Mouse (Mus musculus): Measurements from ENCODE around the gene Sfxn5. TPM values are rescaled to one million over a fixed set of nuclear protein-coding genes. Genes with fewer than 3 reads are reported as not detected.
A peak's percentile ranks its signal among the peaks of the same experiment; 100 is the strongest.

The Sfxn5 gene
- polyA plus RNA-seq, 1 experiment from 2014 or later = 5.6 TPM

GRCm38 (mm10) chr6:85334851-85335250 is 1.6 kb upstream of the Sfxn5 start:
- H3K9ac ChIP-seq (ENCODE audit: low read depth, low read length) = no peak overlapping the region
- no peak overlapping the region for H3K4me3 ChIP-seq (ENCODE audit: low read depth, low read length)
- no peak overlapping the region for H3K4me2 ChIP-seq
- 72% methylated on average over 5 of the region's 5 CpGs for WGBS (ENCODE audit: insufficient replicate concordance)
- no peaks in the 10 kb centered on the region for H3K4me1 ChIP-seq (ENCODE audit: control insufficient read depth, insufficient read depth, low read length)
- no peak overlapping the region for H3K27ac ChIP-seq (ENCODE audit: low read depth, low read length)
- peaks cover 4% of the 10 kb centered on the region; the same call in 1 of the 2 replicates for H3K36me3 ChIP-seq (ENCODE audit: control insufficient read depth, insufficient read depth, low read length)
- no peak for ATAC-seq (replicated peaks; ENCODE audit: insufficient number of reproducible peaks, low FRiP score, low TSS enrichment)
- peaks cover 11% of the 10 kb centered on the region for H3K27me3 ChIP-seq (ENCODE audit: control insufficient read depth, insufficient read depth, low read length)
- no peaks in the 10 kb centered on the region for H3K9me3 ChIP-seq (replicated peaks; ENCODE audit: control insufficient read depth, low read length)

DNA sequence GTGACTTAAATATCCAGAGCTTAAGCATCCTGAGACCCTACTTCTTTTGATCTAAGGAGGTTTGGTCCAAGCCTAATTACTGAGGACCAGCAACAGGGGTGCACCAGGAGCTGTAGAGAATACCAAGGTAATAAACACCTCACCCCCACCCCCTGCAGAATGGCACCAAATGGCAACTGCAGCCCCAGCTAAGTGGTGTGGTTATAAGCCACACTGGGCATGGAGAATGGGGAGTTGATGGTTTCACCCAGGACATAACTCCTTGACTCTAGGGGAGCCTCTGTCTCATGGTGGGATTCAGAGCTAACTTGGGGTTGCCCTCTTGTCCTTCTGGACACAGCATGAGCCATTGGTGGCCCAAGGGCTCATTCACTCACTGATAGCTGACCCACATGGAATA is 1.0 kb upstream of the Sfxn5 start:
- no peak for ATAC-seq (replicated peaks; ENCODE audit: insufficient number of reproducible peaks, low FRiP score, low TSS enrichment)
- H3K4me3 ChIP-seq (ENCODE audit: low read depth, low read length) = no peak overlapping the region
- peaks cover 8% of the 10 kb centered on the region for H3K27me3 ChIP-seq (ENCODE audit: control insufficient read depth, insufficient read depth, low read length)
- H3K36me3 ChIP-seq (ENCODE audit: control insufficient read depth, insufficient read depth, low read length) = peaks cover 4% of the 10 kb centered on the region; the same call in 1 of the 2 replicates
- no peaks in the 10 kb centered on the region for H3K9me3 ChIP-seq (replicated peaks; ENCODE audit: control insufficient read depth, low read length)
- no peak overlapping the region for H3K9ac ChIP-seq (ENCODE audit: low read depth, low read length)
- no peaks in the 10 kb centered on the region for H3K4me1 ChIP-seq (ENCODE audit: control insufficient read depth, insufficient read depth, low read length)
- peak overlapping the region; percentile 100; the same call in 1 of the 2 replicates for H3K4me2 ChIP-seq
- no peak overlapping the region for H3K27ac ChIP-seq (ENCODE audit: low read depth, low read length)

DNA sequence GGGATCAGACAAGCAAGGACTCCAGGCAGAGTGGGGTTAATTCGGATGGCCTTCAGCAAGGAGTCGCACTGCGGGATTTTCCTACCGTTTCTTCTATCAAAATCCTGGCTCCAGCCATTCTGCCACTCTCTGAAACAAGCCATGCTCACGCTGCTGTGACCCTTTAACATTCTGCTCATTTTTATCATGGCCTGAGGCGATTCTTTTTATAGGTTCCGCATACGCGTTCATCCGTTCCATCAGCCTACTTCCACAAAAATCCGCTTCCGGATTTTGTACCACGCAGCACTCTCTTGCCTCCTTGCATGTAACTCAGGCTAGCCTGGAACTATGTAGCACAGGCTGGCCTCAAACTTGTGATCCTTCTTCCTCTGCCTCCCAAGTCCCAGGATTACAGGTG is 510 bp upstream of the Sfxn5 start:
- Histone ChIP-seq H3K4me1 (ENCODE audit: control insufficient read depth, insufficient read depth, low read length) (no peaks in the 10 kb centered on the region), H3K9ac (ENCODE audit: low read depth, low read length) (peak overlapping the region; percentile 64), H3K27ac (ENCODE audit: low read depth, low read length) (no peak overlapping the region; the same call in 1 of the 2 replicates), H3K9me3 (replicated peaks; ENCODE audit: control insufficient read depth, low read length) (no peaks in the 10 kb centered on the region), H3K36me3 (ENCODE audit: control insufficient read depth, insufficient read depth, low read length) (peaks cover 4% of the 10 kb centered on the region; the same call in 1 of the 2 replicates), H3K4me3 (ENCODE audit: low read depth, low read length) (peak overlapping the region; percentile 69), H3K27me3 (ENCODE audit: control insufficient read depth, insufficient read depth, low read length) (peaks cover 8% of the 10 kb centered on the region), H3K4me2 (peak overlapping the region; percentile 100)
- no peak for ATAC-seq (replicated peaks; ENCODE audit: insufficient number of reproducible peaks, low FRiP score, low TSS enrichment)
- 2% methylated on average over 13 of the region's 13 CpGs for WGBS (ENCODE audit: insufficient replicate concordance)

GRCm38 (mm10) chr6:85332351-85332999 is 747 bp downstream of the Sfxn5 start:
- peaks cover 4% of the 10 kb centered on the region; the same call in 1 of the 2 replicates for H3K36me3 ChIP-seq (ENCODE audit: control insufficient read depth, insufficient read depth, low read length)
- under 1% methylated on average over 41 of the region's 41 CpGs for WGBS (ENCODE audit: insufficient replicate concordance)
- H3K4me1 ChIP-seq (ENCODE audit: control insufficient read depth, insufficient read depth, low read length) = no peaks in the 10 kb centered on the region
- no peaks in the 10 kb centered on the region for H3K9me3 ChIP-seq (replicated peaks; ENCODE audit: control insufficient read depth, low read length)
- H3K9ac ChIP-seq (ENCODE audit: low read depth, low read length) = peak overlapping the region; percentile 79
- peak overlapping the region; percentile 100 for H3K4me2 ChIP-seq
- ATAC-seq (replicated peaks; ENCODE audit: insufficient number of reproducible peaks, low FRiP score, low TSS enrichment) = peak; percentile 36; the same call in 1 of the 2 replicates
- H3K27ac ChIP-seq (ENCODE audit: low read depth, low read length) = no peak overlapping the region
- peaks cover 8% of the 10 kb centered on the region for H3K27me3 ChIP-seq (ENCODE audit: control insufficient read depth, insufficient read depth, low read length)
- H3K4me3 ChIP-seq (ENCODE audit: low read depth, low read length) = peak overlapping the region; percentile 69

DNA sequence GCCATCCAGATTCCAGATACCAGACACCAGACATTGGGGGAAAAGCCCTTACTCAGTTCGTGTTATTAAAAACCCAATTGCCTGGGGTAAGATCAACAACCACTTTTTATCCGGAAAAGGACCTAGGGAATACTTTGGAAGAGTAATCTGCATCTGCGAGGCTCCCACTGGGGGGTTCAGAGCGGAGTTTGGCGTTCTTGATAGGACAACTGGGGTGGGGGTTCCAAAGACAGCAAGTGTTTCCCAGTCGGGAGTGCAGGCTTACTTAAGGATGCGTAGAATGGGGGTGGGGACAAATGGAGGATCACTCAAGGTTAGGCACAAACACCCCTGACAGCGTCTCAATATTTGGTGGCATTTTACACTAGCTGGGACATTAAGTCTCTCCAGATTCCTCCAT is 1.5 kb downstream of the Sfxn5 start:
- WGBS (ENCODE audit: insufficient replicate concordance) = 11% methylated on average over 8 of the region's 8 CpGs
- Histone ChIP-seq H3K4me2 (peak overlapping the region; percentile 100), H3K9ac (ENCODE audit: low read depth, low read length) (no peak overlapping the region), H3K27me3 (ENCODE audit: control insufficient read depth, insufficient read depth, low read length) (peaks cover 4% of the 10 kb centered on the region), H3K4me1 (ENCODE audit: control insufficient read depth, insufficient read depth, low read length) (no peaks in the 10 kb centered on the region), H3K27ac (ENCODE audit: low read depth, low read length) (no peak overlapping the region), H3K4me3 (ENCODE audit: low read depth, low read length) (peak overlapping the region; percentile 69), H3K36me3 (ENCODE audit: control insufficient read depth, insufficient read depth, low read length) (peaks cover 1% of the 10 kb centered on the region; the same call in 1 of the 2 replicates), H3K9me3 (replicated peaks; ENCODE audit: control insufficient read depth, low read length) (no peaks in the 10 kb centered on the region)
- ATAC-seq (replicated peaks; ENCODE audit: insufficient number of reproducible peaks, low FRiP score, low TSS enrichment) = no peak

GRCm38 (mm10) chr6:85331221-85331735 is 1.9 kb downstream of the Sfxn5 start:
- Histone ChIP-seq H3K27ac (ENCODE audit: low read depth, low read length) (no peak overlapping the region), H3K4me2 (no peak overlapping the region), H3K9ac (ENCODE audit: low read depth, low read length) (no peak overlapping the region), H3K4me3 (ENCODE audit: low read depth, low read length) (no peak overlapping the region), H3K9me3 (replicated peaks; ENCODE audit: control insufficient read depth, low read length) (no peaks in the 10 kb centered on the region), H3K27me3 (ENCODE audit: control insufficient read depth, insufficient read depth, low read length) (peaks cover 4% of the 10 kb centered on the region), H3K4me1 (ENCODE audit: control insufficient read depth, insufficient read depth, low read length) (no peaks in the 10 kb centered on the region), H3K36me3 (ENCODE audit: control insufficient read depth, insufficient read depth, low read length) (no peaks in the 10 kb centered on the region)
- no peak for ATAC-seq (replicated peaks; ENCODE audit: insufficient number of reproducible peaks, low FRiP score, low TSS enrichment)
- 39% methylated on average over 6 of the region's 6 CpGs for WGBS (ENCODE audit: insufficient replicate concordance)

- Histone ChIP-seq H3K4me2 (no peak overlapping the region), H3K27me3 (ENCODE audit: control insufficient read depth, insufficient read depth, low read length) (peaks cover 4% of the 10 kb centered on the region), H3K36me3 (ENCODE audit: control insufficient read depth, insufficient read depth, low read length) (no peaks in the 10 kb centered on the region), H3K9me3 (replicated peaks; ENCODE audit: control insufficient read depth, low read length) (no peaks in the 10 kb centered on the region), H3K9ac (ENCODE audit: low read depth, low read length) (no peak overlapping the region), H3K4me1 (ENCODE audit: control insufficient read depth, insufficient read depth, low read length) (no peaks in the 10 kb centered on the region), H3K4me3 (ENCODE audit: low read depth, low read length) (no peak overlapping the region), H3K27ac (ENCODE audit: low read depth, low read length) (no peak overlapping the region)
- no peak for ATAC-seq (replicated peaks; ENCODE audit: insufficient number of reproducible peaks, low FRiP score, low TSS enrichment)
- 86% methylated on average over 4 of the region's 4 CpGs for WGBS (ENCODE audit: insufficient replicate concordance)
Observed at GRCm38 (mm10) chr6:85329666-85330185, 3.5 kb downstream of the Sfxn5 start.

DNA sequence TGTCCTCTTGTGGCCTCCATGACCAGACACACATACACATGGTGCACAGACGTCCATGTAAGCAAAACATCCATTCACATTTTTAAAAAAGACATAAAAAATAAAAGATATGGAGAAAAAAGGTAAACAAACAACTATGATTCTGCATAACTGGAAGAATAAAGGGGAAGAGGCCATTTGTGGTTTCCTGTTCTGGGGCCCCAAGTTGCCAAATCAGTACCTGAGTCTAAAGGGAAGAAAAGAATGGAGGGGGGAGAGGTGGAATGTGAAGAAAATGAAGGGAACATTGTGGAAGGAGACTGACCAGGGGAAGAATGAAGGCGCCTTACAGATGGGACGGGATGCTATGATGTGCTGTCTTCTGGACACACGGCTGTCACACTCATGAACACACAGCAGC is 6.7 kb downstream of the Sfxn5 start:
- 80% methylated on average over 4 of the region's 4 CpGs for WGBS (ENCODE audit: insufficient replicate concordance)
- Histone ChIP-seq H3K9me3 (replicated peaks; ENCODE audit: control insufficient read depth, low read length) (no peaks in the 10 kb centered on the region), H3K4me2 (no peak overlapping the region), H3K27me3 (ENCODE audit: control insufficient read depth, insufficient read depth, low read length) (peaks cover 1% of the 10 kb centered on the region), H3K36me3 (ENCODE audit: control insufficient read depth, insufficient read depth, low read length) (no peaks in the 10 kb centered on the region), H3K27ac (ENCODE audit: low read depth, low read length) (no peak overlapping the region), H3K4me3 (ENCODE audit: low read depth, low read length) (no peak overlapping the region), H3K4me1 (ENCODE audit: control insufficient read depth, insufficient read depth, low read length) (no peaks in the 10 kb centered on the region), H3K9ac (ENCODE audit: low read depth, low read length) (no peak overlapping the region)
- ATAC-seq (replicated peaks; ENCODE audit: insufficient number of reproducible peaks, low FRiP score, low TSS enrichment) = no peak

DNA sequence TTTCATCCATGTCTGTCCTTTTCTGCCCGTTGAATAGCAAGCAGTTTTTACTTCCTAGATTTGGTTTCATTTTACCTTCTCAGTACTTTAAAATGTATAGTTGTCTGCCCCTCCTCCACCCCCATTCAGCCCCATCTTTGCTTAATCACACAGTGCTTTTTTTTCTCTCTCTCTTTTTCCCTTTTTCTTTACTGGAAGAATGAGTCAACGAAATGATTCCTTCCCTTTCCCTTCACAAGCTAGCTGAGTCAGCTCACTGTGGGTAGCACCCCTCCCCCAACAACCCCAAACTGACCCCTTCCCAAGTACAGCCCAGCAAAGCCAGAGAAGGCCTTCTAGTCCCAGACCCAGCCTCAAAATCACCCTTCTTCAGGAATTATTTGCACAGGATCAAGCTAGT is 8.1 kb downstream of the Sfxn5 start:
- Histone ChIP-seq H3K27me3 (ENCODE audit: control insufficient read depth, insufficient read depth, low read length) (no peaks in the 10 kb centered on the region), H3K9me3 (replicated peaks; ENCODE audit: control insufficient read depth, low read length) (no peaks in the 10 kb centered on the region), H3K4me2 (no peak overlapping the region), H3K27ac (ENCODE audit: low read depth, low read length) (no peak overlapping the region), H3K9ac (ENCODE audit: low read depth, low read length) (no peak overlapping the region), H3K4me3 (ENCODE audit: low read depth, low read length) (no peak overlapping the region), H3K4me1 (ENCODE audit: control insufficient read depth, insufficient read depth, low read length) (no peaks in the 10 kb centered on the region), H3K36me3 (ENCODE audit: control insufficient read depth, insufficient read depth, low read length) (no peaks in the 10 kb centered on the region)
- 44% methylated on average over 2 of the region's 2 CpGs for WGBS (ENCODE audit: insufficient replicate concordance)
- no peak for ATAC-seq (replicated peaks; ENCODE audit: insufficient number of reproducible peaks, low FRiP score, low TSS enrichment)

All from heart, embryonic 11.5 days (tissue).